Mouse (Mus musculus) thymus, adult 2 months (tissue): ENCODE measurements at regions not wholly inside any gene's neighbourhood (a gene's known extent, or its start where the extent isn't known, plus 50 kb on each side); places are given as distances from the start of the nearest gene placed in this dataset.
"Not testable (repeated sequence)": the region's sequence is repeated elsewhere in the genome, so short reads cannot be mapped to it uniquely, and the experiment has no call there.

ENCODE experiments used
- CTCF ChIP-seq: fragments of 200-500 bp; IDR thresholded peaks from 2 replicates; pipeline ENCODE4 v1.5.1; 2012; ENCODE audit warnings: mild to moderate bottlenecking, control low read depth, low read length, moderate library complexity, borderline replicate concordance; ENCODE audit not compliant: control insufficient read depth, poor library complexity, insufficient read depth; ENCODE audit errors: extremely low read depth
- POLR2A ChIP-seq: fragments of 200-500 bp; IDR thresholded peaks from 2 replicates; pipeline ENCODE4 v1.6.1; 2012; ENCODE audit warnings: mild to moderate bottlenecking, low read length, control low read depth, moderate library complexity; ENCODE audit not compliant: control insufficient read depth, poor library complexity, insufficient read depth; ENCODE audit errors: extremely low read depth

GRCm38 (mm10) chr17:10150403-10150689, 169.3 kb downstream of the Qk start:
- not testable (repeated sequence) for TF ChIP-seq POLR2A, CTCF
